Comparison of ENCODE assay signal across 8 mouse cellular contexts in genomic region chr19:23056851-23057707, GRCm38 (mm10).
DNase-seq lines count a peak whose midpoint lies in the region; ATAC-seq lines count a peak whose summit lies in the region.

No protein-coding gene starts in this region.

- no peaks in the 10 kb centered on the region for H3K27me3 ChIP-seq in hindbrain, embryonic 15.5 days
- no peaks in the 10 kb centered on the region for H3K27me3 ChIP-seq in lung, embryonic 15.5 days

- H3K4me2 ChIP-seq in hindbrain, embryonic 15.5 days: peak overlapping the region; percentile 64
- peak overlapping the region; percentile 58 for H3K4me2 ChIP-seq in lung, embryonic 15.5 days

- DNase-seq in gastrocnemius, adult 8-10 months (ENCODE audit: low spot score in 2 of 2): peak; percentile 82 to 86
- DNase-seq in layer of hippocampus, postnatal 14 days (ENCODE audit: low spot score in 2 of 2): peak; percentile 75 to 87
- peak; percentile 37 for DNase-seq in ovary, postnatal 10 days (ENCODE audit: low spot score)
- peak; percentile 25 to 30 for DNase-seq in thymus, postnatal 36 days

- no peaks in the 10 kb centered on the region for H3K9me3 ChIP-seq in hindbrain, embryonic 15.5 days
- no peaks in the 10 kb centered on the region for H3K9me3 ChIP-seq in lung, embryonic 15.5 days

- no peaks in the 10 kb centered on the region for H3K36me3 ChIP-seq in hindbrain, embryonic 15.5 days
- H3K36me3 ChIP-seq in lung, embryonic 15.5 days: no peaks in the 10 kb centered on the region

- WGBS in hindbrain, embryonic 15.5 days: 1% methylated on average over 32 of the region's 32 CpGs
- WGBS in lung, embryonic 15.5 days: 2% methylated on average over 32 of the region's 32 CpGs

- peak overlapping the region; percentile 36 for H3K4me3 ChIP-seq in hindbrain, embryonic 15.5 days
- H3K4me3 ChIP-seq in lung, embryonic 15.5 days: peak overlapping the region; percentile 21

- peak overlapping the region; percentile 42 for H3K27ac ChIP-seq in hindbrain, embryonic 15.5 days (replicated peaks)
- H3K27ac ChIP-seq in lung, embryonic 15.5 days: peak overlapping the region; percentile 88

- no peak overlapping the region; the same call in none of the 2 replicates for H3K9ac ChIP-seq in hindbrain, embryonic 15.5 days
- peak overlapping the region; percentile 23 for H3K9ac ChIP-seq in lung, embryonic 15.5 days

- peaks cover 25% of the 10 kb centered on the region for H3K4me1 ChIP-seq in hindbrain, embryonic 15.5 days (replicated peaks)
- H3K4me1 ChIP-seq in lung, embryonic 15.5 days: peaks cover 36% of the 10 kb centered on the region

- ATAC-seq in activated CD4-positive, CD25-positive, alpha-beta regulatory T cell, adult 4 months: peak; percentile 36
- peak; percentile 85 for ATAC-seq in common myeloid progenitor, adult 5-6 weeks (replicated peaks; ENCODE audit: low read depth, poor library complexity, severe bottlenecking)
- ATAC-seq in hindbrain, embryonic 15.5 days (ENCODE audit: low FRiP score, low read depth): peak; percentile 84
- ATAC-seq in lung, embryonic 15.5 days (ENCODE audit: borderline replicate concordance, extremely low read depth, low FRiP score, low TSS enrichment): peak; percentile 87

Comparison
In these comparisons a context has a peak if more than half of its experiments do, and no peak if none do; other contexts are left out.
1. Peak in every context shown above with its lines: DNase-seq, ATAC-seq, H3K4me3 ChIP-seq and H3K27ac ChIP-seq.
2. ATAC-seq: peak in every context shown above with its lines; median percentile 87 in lung, embryonic 15.5 days; 85 in common myeloid progenitor, adult 5-6 weeks; 84 in hindbrain, embryonic 15.5 days; 36 in activated CD4-positive, CD25-positive, alpha-beta regulatory T cell, adult 4 months.
3. DNase-seq: peak in every context shown above with its lines; median percentile 84 in gastrocnemius, adult 8-10 months; 81 in layer of hippocampus, postnatal 14 days; 37 in ovary, postnatal 10 days; 28 in thymus, postnatal 36 days.